Mouse (Mus musculus) lung, postnatal 0 days (tissue): Measurements from ENCODE around the gene Rasgrp2.

Experiments
- CTCF ChIP-seq: IDR thresholded peaks from 2 replicates; pipeline ENCODE4 v1.5.1; 2016; ENCODE audit warnings: antibody characterized with exemption, mild to moderate bottlenecking
- EP300 ChIP-seq: IDR thresholded peaks from 2 replicates; pipeline ENCODE4 v1.6.1; 2016; ENCODE audit warnings: antibody characterized with exemption, mild to moderate bottlenecking, control low read depth

DNA sequence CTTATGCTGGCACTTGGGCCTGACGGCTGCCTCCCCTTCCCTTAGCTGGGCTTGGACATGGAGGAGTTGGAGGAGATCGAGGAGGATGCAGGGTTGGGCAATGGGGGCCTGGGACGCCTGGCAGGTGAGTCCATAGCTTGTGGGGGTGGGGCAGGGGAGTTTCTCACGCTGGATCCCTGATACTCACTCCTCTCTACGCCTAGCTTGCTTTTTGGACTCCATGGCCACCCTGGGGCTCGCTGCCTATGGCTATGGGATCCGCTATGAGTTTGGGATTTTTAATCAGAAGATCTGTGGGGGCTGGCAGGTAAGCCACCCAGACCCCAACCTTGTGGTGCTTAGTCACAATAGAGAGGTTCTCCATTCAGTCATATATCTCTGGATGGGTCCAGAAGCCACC lies 13.3 kb upstream of the Rasgrp2 start:
- TF ChIP-seq CTCF (no peak), EP300 (no peak)
